Mouse (Mus musculus) myocyte (in vitro differentiated cells): ENCODE results near the gene Ptprt.

Source experiments
- E2F4 ChIP-seq: IDR thresholded peaks from one replicate; pipeline ENCODE4 v1.6.1; 2011; ENCODE audit warnings: mild to moderate bottlenecking, control low read depth, moderate library complexity; ENCODE audit not compliant: insufficient read depth
- MAX ChIP-seq: IDR thresholded peaks from one replicate; pipeline ENCODE4 v1.6.1; 2011; ENCODE audit warnings: low read depth, mild to moderate bottlenecking, control low read depth
- MYOD1 ChIP-seq, 3 experiments: IDR thresholded peaks; one replicate each; pipeline ENCODE4 v1.6.1; 2011; ENCODE audit warnings: control low read depth in 2 of 3, low read depth in 2 of 3, mild to moderate bottlenecking in 2 of 3, moderate library complexity in 1 of 3; ENCODE audit not compliant: insufficient read length in 2 of 3, control insufficient read depth in 1 of 3
- MYOG ChIP-seq, 3 experiments: IDR thresholded peaks; one replicate each; pipeline ENCODE4 v1.6.1; 2011; ENCODE audit warnings: control low read depth in 2 of 3, low read depth in 2 of 3, mild to moderate bottlenecking in 2 of 3; ENCODE audit not compliant: insufficient read length in 2 of 3, control insufficient read depth in 1 of 3, insufficient read depth in 1 of 3
- POLR2A ChIP-seq: IDR thresholded peaks from one replicate; pipeline ENCODE4 v1.6.1; 2011; ENCODE audit warnings: low read depth, mild to moderate bottlenecking, control low read depth, moderate library complexity; ENCODE audit not compliant: insufficient read length
- POLR2AphosphoS2 ChIP-seq: IDR thresholded peaks from one replicate; pipeline ENCODE4 v1.6.1; 2011; ENCODE audit warnings: low read depth, control low read depth; ENCODE audit not compliant: insufficient read length
- SRF ChIP-seq: IDR thresholded peaks from one replicate; pipeline ENCODE4 v1.6.1; 2011; ENCODE audit warnings: low read depth; ENCODE audit not compliant: control insufficient read depth, insufficient read length
- TCF12 ChIP-seq: IDR thresholded peaks from one replicate; pipeline ENCODE4 v1.6.1; 2011; ENCODE audit warnings: mild to moderate bottlenecking, control low read depth; ENCODE audit not compliant: poor library complexity, insufficient read depth, severe bottlenecking
- TCF3 ChIP-seq: IDR thresholded peaks from one replicate; pipeline ENCODE4 v1.6.1; 2011; ENCODE audit warnings: low read depth, control low read depth; ENCODE audit not compliant: insufficient read length
- USF1 ChIP-seq: IDR thresholded peaks from one replicate; pipeline ENCODE4 v1.6.1; 2011; ENCODE audit warnings: low read depth, mild to moderate bottlenecking, control low read depth, moderate library complexity

DNA sequence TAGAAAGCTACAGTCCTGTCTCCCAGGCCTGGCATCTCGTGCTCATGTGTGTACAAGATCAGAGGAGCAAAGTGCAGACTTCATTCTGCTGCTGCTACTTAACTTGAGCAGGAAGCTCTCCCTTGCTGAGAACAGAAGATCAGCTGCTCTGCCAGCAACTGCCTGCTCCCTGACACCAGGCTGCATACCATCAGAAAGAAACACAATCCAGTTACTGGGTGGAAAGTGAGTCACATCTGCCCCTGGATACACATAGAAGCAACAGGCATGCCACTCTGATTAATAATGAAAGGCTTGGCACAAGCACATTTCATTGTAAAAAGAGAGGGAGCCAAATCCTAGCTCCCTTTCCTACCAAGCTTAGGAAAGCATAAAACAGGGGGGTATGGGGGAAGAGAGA lies 438.5 kb downstream of the Ptprt start:
- TF ChIP-seq SRF (no peak), POLR2A (no peak), TCF3 (no peak), E2F4 (no peak), TCF12 (no peak), USF1 (no peak), MYOG (IDR thresholded peaks at IDR 0.05; ENCODE audit: control insufficient read depth in 1 of 3, insufficient read depth in 1 of 3, insufficient read length in 2 of 3, low read depth in 2 of 3) (no peak), MAX (no peak), POLR2AphosphoS2 (no peak), MYOD1 (IDR thresholded peaks at IDR 0.05; ENCODE audit: control insufficient read depth in 1 of 3, insufficient read length in 2 of 3, low read depth in 2 of 3) (no peak)
